Mouse (Mus musculus): ENCODE measurements around the gene Fgf18. TPM values are rescaled to one million over a fixed set of nuclear protein-coding genes. Genes with fewer than 3 reads are reported as not detected.

Fgf18 gene
- total RNA-seq, 2 experiments from 2014 or later = 1.3 to 2.0 TPM

DNA sequence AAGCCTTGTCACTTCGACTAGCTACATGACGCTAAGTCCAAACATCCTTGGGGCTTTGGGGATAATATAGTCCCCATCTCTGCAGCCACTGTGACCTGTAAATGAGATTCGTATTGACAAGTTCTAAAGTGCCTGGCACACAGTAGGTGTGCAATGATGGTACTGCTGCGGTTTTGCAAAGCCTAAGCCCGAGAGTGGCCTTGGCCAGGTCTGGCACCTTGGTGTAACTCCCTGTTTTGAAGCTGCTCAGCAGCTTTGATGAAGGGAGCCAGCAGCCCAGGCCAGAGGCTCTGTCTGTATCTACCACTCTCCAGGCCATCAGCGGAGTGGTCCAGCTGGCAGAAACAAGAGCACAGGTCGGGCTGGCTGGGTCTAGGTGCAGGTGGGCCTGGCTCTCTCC is 72.7 kb downstream of the Fgf18 start:
- no peak for DNase-seq (ENCODE audit: low spot score in 2 of 2)

DNA sequence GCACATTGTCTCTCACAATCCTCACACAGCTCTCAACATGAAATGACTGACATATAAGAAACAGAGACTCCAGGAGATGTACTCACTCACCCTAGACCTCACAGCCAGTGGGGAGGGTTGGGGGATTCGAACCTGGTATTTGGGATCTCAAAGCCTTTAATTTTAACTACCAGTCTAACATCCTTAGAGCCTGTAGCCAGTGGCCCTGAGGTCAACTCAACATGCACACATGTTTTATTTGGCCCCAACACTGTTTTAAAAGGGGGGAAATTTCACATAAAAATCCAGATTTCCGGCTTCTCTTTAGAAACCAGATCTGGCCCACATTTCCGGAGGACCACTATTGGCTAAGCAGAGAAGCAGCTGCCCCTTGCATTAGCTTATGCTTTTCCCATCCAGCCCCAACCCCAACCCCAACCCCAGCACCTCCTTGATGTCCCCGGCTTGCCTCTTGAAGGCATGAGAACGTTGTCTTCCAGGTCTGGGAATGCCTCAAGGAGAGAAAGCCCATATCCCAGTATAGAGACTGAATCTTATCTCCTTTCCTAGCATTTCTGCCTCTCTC is 75.8 kb downstream of the Fgf18 start:
- DNase-seq (ENCODE audit: low spot score in 2 of 2) = no peak

DNA sequence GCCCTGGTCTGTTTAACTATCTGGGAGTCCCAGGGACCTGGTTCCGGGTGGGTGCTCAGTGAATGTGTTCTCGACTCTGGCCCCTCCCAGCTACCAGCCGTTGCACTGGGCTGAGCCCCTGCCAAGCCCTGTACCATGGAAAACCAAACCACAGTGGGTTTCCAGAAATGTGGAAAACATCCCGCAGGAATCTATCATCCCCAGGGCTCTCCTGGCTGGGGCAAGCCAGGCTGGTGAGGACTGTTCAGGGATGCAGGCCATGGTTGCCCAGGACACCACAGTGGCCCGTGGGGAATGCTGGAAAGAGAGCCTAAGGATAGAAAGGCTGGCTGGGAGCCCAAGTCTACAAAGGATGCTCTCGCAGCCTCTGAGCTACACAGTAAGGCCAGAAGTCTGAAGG is 76.7 kb downstream of the Fgf18 start:
- DNase-seq (ENCODE audit: low spot score in 2 of 2) = no peak

Other genes with a start within 250 kb of the Fgf18 start
- gene Npm1, start 15.8 kb upstream of the Fgf18 start, total RNA-seq (2021) = 100 to 1,000 TPM; 224 to 282 TPM
- under 1 TPM in 1 of 2 experiments, not detected in 1; 0.19 TPM for gene Tlx3, start 56.2 kb upstream of the Fgf18 start, total RNA-seq (2021)
- not detected for gene Gm12117, start 129.3 kb upstream of the Fgf18 start, total RNA-seq (2021)